Mouse (Mus musculus) bone marrow macrophage, adult 2 months (primary cell): Measurements from ENCODE around the gene Apod. TPM values are rescaled to one million over a fixed set of nuclear protein-coding genes. Genes with fewer than 3 reads are reported as not detected.

ENCODE experiments used
- H3K27ac ChIP-seq: 2 replicates; pipeline ENCODE4 v1.5.1; 2012; ENCODE audit warnings: low read depth, low read length; ENCODE audit not compliant: insufficient read depth
- H3K4me1 ChIP-seq: 2 replicates; pipeline ENCODE4 v1.6.1; 2012; ENCODE audit warnings: low read length; ENCODE audit not compliant: control insufficient read depth, insufficient read depth
- H3K4me3 ChIP-seq: 2 replicates; pipeline ENCODE4 v1.5.1; 2012; ENCODE audit warnings: mild to moderate bottlenecking, low read length, moderate library complexity; ENCODE audit not compliant: insufficient read depth
- CTCF ChIP-seq: IDR thresholded peaks from 2 replicates; pipeline ENCODE4 v1.5.1; 2012; ENCODE audit warnings: low read depth, mild to moderate bottlenecking, low read length, moderate library complexity
- POLR2A ChIP-seq: IDR thresholded peaks from 2 replicates; pipeline ENCODE4 v1.6.1; 2012; ENCODE audit warnings: mild to moderate bottlenecking, low read depth, low read length, borderline replicate concordance
- polyA plus RNA-seq: library from polyadenylated mRNA; stranded (reverse); fragments of >200 nt; gene quantifications from 2 replicates; pipeline ENCODE4 v1.2.4, GENCODE M21; 2012; ENCODE audit not compliant: missing spikeins, insufficient read depth, insufficient read length

Apod gene
- 0.60 TPM in 1 of 2 replicates, not detected in the other for polyA plus RNA-seq

- H3K4me3 ChIP-seq, result no peak within 1 kb of the TSS
- H3K4me1 ChIP-seq, result peaks cover 3% of the 10 kb centered on the region
- TF ChIP-seq CTCF (no peak), POLR2A (no peak)
- H3K27ac ChIP-seq, result no peak within 1 kb of the TSS
Measured at GRCm38 (mm10) chr16:31314497-31315233, at the start of gene Apod. TSS of gene Apod (minus strand) at chr16:31314808.

GRCm38 (mm10) chr16:31363685-31364436, 49.3 kb upstream of the Apod start:
- Histone ChIP-seq H3K4me1 (peaks cover 10% of the 10 kb centered on the region), H3K4me3 (no peak overlapping the region), H3K27ac (no peak overlapping the region)
- TF ChIP-seq CTCF (no peak), POLR2A (no peak)

GRCm38 (mm10) chr16:31359542-31359941, 44.9 kb upstream of the Apod start:
- H3K4me1 ChIP-seq, result no peaks in the 10 kb centered on the region
- H3K27ac ChIP-seq, result no peak overlapping the region
- H3K4me3 ChIP-seq, result no peak overlapping the region
- no peak for TF ChIP-seq POLR2A
- TF ChIP-seq CTCF, result no peak

GRCm38 (mm10) chr16:31358991-31359390, 44.4 kb upstream of the Apod start:
- no peak overlapping the region for H3K4me3 ChIP-seq
- TF ChIP-seq CTCF, result no peak
- no peak for TF ChIP-seq POLR2A
- H3K27ac ChIP-seq, result no peak overlapping the region
- H3K4me1 ChIP-seq, result no peaks in the 10 kb centered on the region

GRCm38 (mm10) chr16:31358576-31358975, 44.0 kb upstream of the Apod start:
- Histone ChIP-seq H3K4me3 (no peak overlapping the region), H3K4me1 (no peaks in the 10 kb centered on the region), H3K27ac (no peak overlapping the region)
- TF ChIP-seq POLR2A (no peak), CTCF (no peak)

- no peak overlapping the region for H3K27ac ChIP-seq
- no peaks in the 10 kb centered on the region for H3K4me1 ChIP-seq
- no peak for TF ChIP-seq POLR2A
- no peak overlapping the region for H3K4me3 ChIP-seq
Measured at GRCm38 (mm10) chr16:31355882-31356281, 41.3 kb upstream of the Apod start.

- Histone ChIP-seq H3K4me3 (no peak overlapping the region), H3K4me1 (no peaks in the 10 kb centered on the region), H3K27ac (no peak overlapping the region)
- peak; percentile 78; the same call in 1 of the 2 replicates for TF ChIP-seq CTCF
- TF ChIP-seq POLR2A, result no peak
Measured at GRCm38 (mm10) chr16:31354341-31355329, 40.0 kb upstream of the Apod start.

GRCm38 (mm10) chr16:31352996-31353395, 38.4 kb upstream of the Apod start:
- Histone ChIP-seq H3K4me1 (no peaks in the 10 kb centered on the region), H3K27ac (no peak overlapping the region)
- TF ChIP-seq POLR2A (no peak), CTCF (peak; percentile 43; the same call in 1 of the 2 replicates)

GRCm38 (mm10) chr16:31347581-31347980, 33.0 kb upstream of the Apod start:
- TF ChIP-seq CTCF, result no peak
- no peak for TF ChIP-seq POLR2A
- H3K4me1 ChIP-seq, result peaks cover 2% of the 10 kb centered on the region; the same call in 1 of the 2 replicates
- H3K4me3 ChIP-seq, result no peak overlapping the region
- H3K27ac ChIP-seq, result no peak overlapping the region

More at GRCm38 (mm10) chr16:31352996-31353395, 38.4 kb upstream of the Apod start:
- H3K4me3 ChIP-seq, result no peak overlapping the region
